Mouse (Mus musculus) forebrain, postnatal 0 days (tissue): ENCODE measurements at regions not wholly inside any gene's neighbourhood (a gene's known extent, or its start where the extent isn't known, plus 50 kb on each side); places are given as distances from the start of the nearest gene placed in this dataset.

Source experiments
- ATAC-seq: fragments of 200-750 bp; cut with Nextera tagmentation; 2 replicates; pipeline ENCODE4 v1.8.0; 2017; ENCODE audit warnings: mild to moderate bottlenecking, moderate library complexity
- DNase-seq: peaks from one replicate; pipeline ENCODE4 v3.0.0-alpha.2; 2015
- H3K27ac ChIP-seq: fragments of 300-500 bp; sonication (generic); 2 replicates; pipeline ENCODE4 v1.5.1; 2014; ENCODE audit warnings: low read depth, mild to moderate bottlenecking, antibody characterized with exemption, low read length, moderate library complexity, mixed read lengths
- H3K27me3 ChIP-seq: fragments of 300-500 bp; sonication (generic); 2 replicates; pipeline ENCODE4 v1.6.1; 2014; ENCODE audit warnings: mild to moderate bottlenecking, low read length, mixed read lengths; ENCODE audit not compliant: insufficient read depth
- H3K36me3 ChIP-seq: fragments of 300-500 bp; sonication (generic); 2 replicates; pipeline ENCODE4 v1.6.1; 2014; ENCODE audit warnings: mild to moderate bottlenecking, moderate library complexity; ENCODE audit not compliant: insufficient read depth
- H3K4me1 ChIP-seq: fragments of 300-500 bp; sonication (generic); 2 replicates; pipeline ENCODE4 v1.6.1; 2014; ENCODE audit warnings: antibody characterized with exemption; ENCODE audit not compliant: insufficient read depth
- H3K4me2 ChIP-seq: fragments of 300-500 bp; sonication (generic); 2 replicates; pipeline ENCODE4 v1.6.1; 2014; ENCODE audit warnings: low read depth, mild to moderate bottlenecking, moderate library complexity
- H3K4me3 ChIP-seq: fragments of 300-500 bp; sonication (generic); 2 replicates; pipeline ENCODE4 v1.5.1; 2014; ENCODE audit warnings: low read depth, low read length, mixed read lengths
- H3K9ac ChIP-seq: fragments of 300-500 bp; sonication (generic); 2 replicates; pipeline ENCODE4 v1.6.1; 2014; ENCODE audit warnings: mild to moderate bottlenecking
- H3K9me3 ChIP-seq: fragments of 300-500 bp; sonication (generic); 2 replicates; pipeline ENCODE4 v1.6.1; 2016; ENCODE audit warnings: low read length
- CTCF ChIP-seq: sonication (generic); IDR thresholded peaks from 2 replicates; pipeline ENCODE4 v1.5.1; 2016; ENCODE audit warnings: antibody characterized with exemption, control low read depth, low read depth
- WGBS: fragments of 180-500 bp; shearing (Covaris S2); extraction: QIAGEN DNeasy Blood & Tissue Kit; methylation state at CpG from one replicate; pipeline ENCODE4 v1.1.7; 2014; 5-methylcytosine and 5-hydroxymethylcytosine counted together

- no peaks in the 10 kb centered on the region for H3K9me3 ChIP-seq
- no peak overlapping the region for H3K4me3 ChIP-seq
- DNase-seq, result no peak
- H3K36me3 ChIP-seq, result no peaks in the 10 kb centered on the region
- peak overlapping the region; percentile 22; the same call in 1 of the 2 replicates for H3K9ac ChIP-seq
- WGBS, result 65% methylated on average over 9 of the region's 9 CpGs
- no peak for ATAC-seq
- peaks cover 16% of the 10 kb centered on the region for H3K4me1 ChIP-seq
- peak overlapping the region; percentile 32; the same call in 1 of the 2 replicates for H3K4me2 ChIP-seq
- no peak for TF ChIP-seq CTCF
- H3K27ac ChIP-seq, result peak overlapping the region; percentile 79
- no peaks in the 10 kb centered on the region for H3K27me3 ChIP-seq
Measured at GRCm38 (mm10) chr3:52178851-52179250, 74.0 kb upstream of the Maml3 start.

- WGBS, result 1% methylated on average over 12 of the region's 12 CpGs
- ATAC-seq (peak; percentile 95), DNase-seq (peak; percentile 88)
- Histone ChIP-seq H3K4me2 (peak overlapping the region; percentile 32), H3K27me3 (no peaks in the 10 kb centered on the region), H3K4me1 (peaks cover 16% of the 10 kb centered on the region), H3K36me3 (no peaks in the 10 kb centered on the region), H3K9me3 (no peaks in the 10 kb centered on the region), H3K27ac (peak overlapping the region; percentile 79), H3K4me3 (no peak overlapping the region), H3K9ac (peak overlapping the region; percentile 22; the same call in 1 of the 2 replicates)
- no peak for TF ChIP-seq CTCF
Measured at GRCm38 (mm10) chr3:52179686-52180085, 74.8 kb upstream of the Maml3 start.

GRCm38 (mm10) chr3:52180306-52180705 lies 75.4 kb upstream of the Maml3 start:
- Histone ChIP-seq H3K4me2 (no peak overlapping the region), H3K27ac (peak overlapping the region; percentile 79), H3K27me3 (no peaks in the 10 kb centered on the region), H3K9ac (0 out of 2 replicates have a peak overlapping the region, but pooled peaks have one; percentile 22), H3K4me1 (peaks cover 16% of the 10 kb centered on the region), H3K36me3 (no peaks in the 10 kb centered on the region), H3K4me3 (no peak overlapping the region), H3K9me3 (no peaks in the 10 kb centered on the region)
- WGBS, result 20% methylated on average over 8 of the region's 8 CpGs
- ATAC-seq, result no peak
- TF ChIP-seq CTCF, result no peak
- DNase-seq, result no peak

DNA sequence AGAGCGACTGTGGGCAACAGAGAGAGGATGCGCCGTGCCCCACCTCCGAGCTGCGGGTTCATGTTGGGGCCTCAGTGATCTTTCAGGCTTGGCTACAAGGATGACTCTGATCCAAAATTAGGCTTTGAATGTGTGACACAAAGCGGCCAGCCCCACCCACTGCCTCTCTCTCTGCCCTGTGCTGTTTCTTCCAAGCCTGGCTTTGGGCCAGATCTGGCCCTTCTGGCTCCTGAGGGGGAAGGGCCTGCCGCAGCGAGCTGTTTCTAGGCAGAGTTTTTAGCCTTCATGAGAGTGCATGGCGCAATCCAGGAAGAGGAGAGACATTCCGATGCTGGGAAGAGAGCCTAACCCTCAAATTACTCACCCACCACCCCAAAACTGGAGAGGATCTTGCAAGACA lies 75.9 kb upstream of the Maml3 start:
- WGBS, result 15% methylated on average over 10 of the region's 10 CpGs
- Histone ChIP-seq H3K36me3 (no peaks in the 10 kb centered on the region), H3K27me3 (no peaks in the 10 kb centered on the region), H3K4me2 (no peak overlapping the region), H3K9ac (0 out of 2 replicates have a peak overlapping the region, but pooled peaks have one; percentile 22), H3K27ac (peak overlapping the region; percentile 79), H3K4me3 (no peak overlapping the region), H3K9me3 (no peaks in the 10 kb centered on the region), H3K4me1 (peaks cover 16% of the 10 kb centered on the region)
- peak; percentile 40 for ATAC-seq
- no peak for TF ChIP-seq CTCF
- peak; percentile 75 for DNase-seq

GRCm38 (mm10) chr3:52181326-52182101 lies 76.6 kb upstream of the Maml3 start:
- Histone ChIP-seq H3K27me3 (no peaks in the 10 kb centered on the region), H3K27ac (0 out of 2 replicates have a peak overlapping the region, but pooled peaks have one; percentile 15), H3K4me2 (no peak overlapping the region), H3K36me3 (no peaks in the 10 kb centered on the region), H3K9ac (no peak overlapping the region), H3K4me3 (no peak overlapping the region), H3K9me3 (no peaks in the 10 kb centered on the region), H3K4me1 (peaks cover 16% of the 10 kb centered on the region)
- no peak for DNase-seq
- WGBS, result 86% methylated on average over 9 of the region's 9 CpGs
- TF ChIP-seq CTCF, result no peak
- ATAC-seq, result no peak

DNA sequence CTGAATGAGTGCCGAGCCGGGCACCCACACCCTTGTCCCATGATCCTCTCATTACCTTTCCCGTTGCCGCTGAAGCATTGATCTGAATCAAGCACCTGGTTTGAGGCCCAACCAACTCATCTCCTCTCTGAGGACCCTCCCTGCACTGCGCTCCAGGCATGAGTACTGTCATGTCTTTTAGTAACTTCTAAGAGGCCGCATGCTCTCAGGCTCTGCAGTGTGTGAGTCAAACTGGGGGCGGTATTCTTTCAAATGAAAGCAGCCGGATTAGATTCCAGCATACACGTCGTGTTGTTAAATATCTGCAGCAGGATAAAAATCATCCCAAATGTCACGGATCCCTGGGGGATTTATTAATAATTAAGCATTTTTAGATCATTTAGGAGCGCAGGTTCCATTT lies 79.4 kb upstream of the Maml3 start:
- no peak overlapping the region for H3K9ac ChIP-seq
- ATAC-seq (no peak), DNase-seq (no peak)
- H3K4me1 ChIP-seq, result peaks cover 12% of the 10 kb centered on the region
- H3K36me3 ChIP-seq, result no peaks in the 10 kb centered on the region
- H3K4me3 ChIP-seq, result no peak overlapping the region
- H3K27ac ChIP-seq, result no peak overlapping the region
- WGBS, result 77% methylated on average over 12 of the region's 12 CpGs
- no peaks in the 10 kb centered on the region for H3K9me3 ChIP-seq
- no peaks in the 10 kb centered on the region for H3K27me3 ChIP-seq
- no peak for TF ChIP-seq CTCF
- no peak overlapping the region for H3K4me2 ChIP-seq

GRCm38 (mm10) chr3:52185351-52185750 lies 80.5 kb upstream of the Maml3 start:
- H3K36me3 ChIP-seq, result no peaks in the 10 kb centered on the region
- no peak overlapping the region for H3K4me2 ChIP-seq
- H3K27ac ChIP-seq, result no peak overlapping the region
- 29% methylated on average over 2 of the region's 2 CpGs for WGBS
- H3K9me3 ChIP-seq, result no peaks in the 10 kb centered on the region
- ATAC-seq (no peak), DNase-seq (no peak)
- H3K27me3 ChIP-seq, result no peaks in the 10 kb centered on the region
- H3K4me3 ChIP-seq, result no peak overlapping the region
- no peak for TF ChIP-seq CTCF
- no peak overlapping the region for H3K9ac ChIP-seq
- peaks cover 8% of the 10 kb centered on the region for H3K4me1 ChIP-seq
